Mouse (Mus musculus): ENCODE data around the gene 1700016D06Rik. TPM values are rescaled to one million over a fixed set of nuclear protein-coding genes. Genes with fewer than 3 reads are reported as not detected.

1700016D06Rik gene
- polyA plus RNA-seq, 1 experiment from 2014 or later = not detected

DNA sequence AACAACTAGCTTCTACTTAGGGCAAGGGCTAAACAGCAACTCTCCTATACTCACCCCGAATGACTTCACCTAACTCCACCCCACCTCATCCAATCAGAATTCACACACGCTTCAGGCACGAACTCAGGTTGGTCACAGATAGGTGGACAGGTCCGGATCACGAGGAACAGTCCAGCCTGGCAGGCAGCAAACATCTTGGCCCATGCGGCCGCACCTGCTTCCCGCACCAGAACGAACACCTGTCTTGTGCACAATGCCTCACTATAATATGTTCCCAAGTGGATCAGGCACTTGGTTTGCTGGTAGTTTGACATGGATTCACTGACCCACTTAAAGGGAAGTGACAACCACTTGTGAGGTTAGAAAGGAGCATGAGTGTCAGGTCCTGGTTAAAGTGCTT is 92.0 kb downstream of the 1700016D06Rik start:
- Histone ChIP-seq H3K27me3 (replicated peaks) (no peaks in the 10 kb centered on the region), H3K4me2 (no peak overlapping the region), H3K36me3 (peaks cover 83% of the 10 kb centered on the region), H3K4me1 (no peaks in the 10 kb centered on the region), H3K27ac (replicated peaks) (no peak overlapping the region), H3K9me3 (no peaks in the 10 kb centered on the region), H3K9ac (no peak overlapping the region), H3K4me3 (no peak overlapping the region)
- 93% methylated on average over 9 of the region's 9 CpGs for WGBS
- ATAC-seq (ENCODE audit: extremely low read depth, insufficient number of reproducible peaks, low FRiP score, low TSS enrichment) = no peak

Small RNAs within 50 kb of the gene (microRNA-seq; reads per million reads assigned to microRNA genes)
- 0.61 reads per million for gene Mir7238

Other genes with a start within 250 kb of the 1700016D06Rik start
- gene Rab20, start 222.4 kb downstream of the 1700016D06Rik start, polyA plus RNA-seq (2015; fragmentation: Nextera tagmentation; extraction: Ambion mirVana) = 28.1 and 30.1 TPM in 2 replicates
- 73.5 and 77.8 TPM in 2 replicates for gene Naxd, start 203.6 kb downstream of the 1700016D06Rik start, polyA plus RNA-seq (2015; fragmentation: Nextera tagmentation; extraction: Ambion mirVana)
- 24.8 and 27.1 TPM in 2 replicates for gene Cars2, start 150.3 kb downstream of the 1700016D06Rik start, polyA plus RNA-seq (2015; fragmentation: Nextera tagmentation; extraction: Ambion mirVana)
- gene Ing1, start 145.5 kb downstream of the 1700016D06Rik start, polyA plus RNA-seq (2015; fragmentation: Nextera tagmentation; extraction: Ambion mirVana) = 20.7 and 21.0 TPM in 2 replicates
- 51.4 and 55.3 TPM in 2 replicates for gene Ankrd10, start 65.3 kb downstream of the 1700016D06Rik start, polyA plus RNA-seq (2015; fragmentation: Nextera tagmentation; extraction: Ambion mirVana)
- gene Arhgef7, start 26.7 kb upstream of the 1700016D06Rik start, polyA plus RNA-seq (2015; fragmentation: Nextera tagmentation; extraction: Ambion mirVana) = 44.8 and 45.8 TPM in 2 replicates
- 0.48 and 0.51 TPM in 2 replicates for gene Tex29, start 139.4 kb upstream of the 1700016D06Rik start, polyA plus RNA-seq (2015; fragmentation: Nextera tagmentation; extraction: Ambion mirVana)